Mouse (Mus musculus): ENCODE measurements around the gene Siglec1.
"Not testable (repeated sequence)": the region's sequence is repeated elsewhere in the genome, so short reads cannot be mapped to it uniquely, and the experiment has no call there.

The Siglec1 gene

GRCm38 (mm10) chr2:131086667-131087390 is at the start of gene Siglec1:
Siglec1 (minus strand) TSS chr2:131086765.
- no peak for DNase-seq

GRCm38 (mm10) chr2:131135521-131136139 is 49.1 kb upstream of the Siglec1 start:
- DNase-seq = no peak

DNA sequence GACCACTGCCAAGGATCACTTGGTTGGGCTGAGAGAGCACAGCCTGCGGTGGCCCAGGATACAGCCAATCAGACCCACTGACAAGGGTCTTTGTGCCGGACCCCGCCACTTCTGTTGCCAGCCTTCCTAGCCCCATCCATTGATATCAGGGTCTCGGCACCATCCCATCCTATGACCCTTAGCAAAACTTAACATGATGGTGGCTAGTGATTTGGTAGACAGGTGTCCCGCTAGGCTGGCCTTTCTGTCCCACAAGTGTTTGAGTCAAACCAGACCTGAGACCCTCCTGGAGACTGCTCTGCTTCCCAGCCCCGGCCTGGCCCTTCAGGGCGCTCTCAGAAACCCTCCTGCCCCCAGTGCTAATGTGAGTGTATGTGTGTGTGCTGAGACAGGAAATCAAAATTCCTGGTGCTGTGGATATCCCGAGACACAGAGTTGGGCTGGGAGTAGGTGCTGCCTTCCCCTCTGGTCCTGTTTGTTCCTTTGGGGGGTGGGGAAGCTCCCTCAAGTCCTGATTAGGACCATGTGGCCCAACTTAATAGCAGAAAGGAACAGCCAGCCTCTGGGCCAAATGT is 48.3 kb upstream of the Siglec1 start:
- no peak for DNase-seq

DNA sequence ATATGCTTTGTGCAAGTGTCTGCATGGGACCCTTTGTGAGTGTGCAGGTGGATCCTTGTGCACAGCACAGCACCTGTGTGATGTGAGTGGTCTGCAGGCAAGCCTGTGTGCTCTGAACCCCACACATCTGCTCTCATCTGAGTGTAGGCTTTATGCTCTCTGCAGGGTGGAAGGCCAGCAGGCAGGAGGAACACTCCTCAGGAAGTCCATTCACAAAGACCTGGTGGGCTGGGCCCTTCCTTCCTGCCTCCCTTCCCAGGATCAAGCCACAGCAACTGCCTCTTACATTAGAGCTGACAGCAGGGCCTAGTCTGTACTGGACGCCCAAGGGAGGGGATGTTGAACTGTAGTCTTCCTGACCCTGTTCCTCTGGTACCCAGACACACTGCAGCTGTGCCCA is 47.8 kb upstream of the Siglec1 start:
- no peak for DNase-seq

- DNase-seq = no peak
Measured at GRCm38 (mm10) chr2:131132930-131133547, 46.5 kb upstream of the Siglec1 start, which contains the start of gene Gm11037. Gm11037 (plus strand) TSS chr2:131133497.

DNA sequence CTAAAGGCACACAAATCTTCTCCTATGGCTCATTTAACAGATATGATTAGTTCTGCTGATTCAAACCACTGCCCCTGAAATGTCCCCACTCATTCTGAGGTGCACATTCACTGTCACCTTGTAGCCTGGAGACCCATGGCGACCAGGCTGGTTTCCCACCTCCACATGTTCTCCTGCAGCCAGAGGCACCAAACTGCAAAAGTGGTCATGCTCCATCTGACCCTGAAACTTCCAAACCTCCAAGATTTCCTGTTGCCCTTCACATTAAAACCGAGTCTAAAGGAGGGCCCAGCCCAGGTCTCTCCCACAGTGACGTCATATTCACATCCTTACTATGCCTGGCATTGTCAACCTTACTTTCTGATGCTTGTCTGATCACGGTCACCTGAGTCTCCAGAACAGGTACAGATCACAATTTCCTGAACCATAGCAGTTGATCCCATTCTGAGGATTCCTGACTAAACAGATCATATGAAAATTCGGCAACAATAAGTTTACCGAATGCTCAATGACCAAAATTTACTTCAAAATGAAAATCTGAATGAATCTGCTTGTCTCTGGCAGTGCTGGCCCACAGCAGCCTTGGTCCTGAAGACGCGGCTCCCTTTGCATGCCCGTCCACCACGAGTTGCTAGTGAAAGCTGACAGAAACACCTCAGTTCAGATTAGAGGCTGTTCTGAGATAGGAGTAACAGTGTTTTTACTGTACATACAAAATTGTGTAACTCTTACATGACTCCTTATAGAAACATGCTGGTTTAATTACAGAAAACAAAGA is 45.7 kb upstream of the Siglec1 start:
- no peak for DNase-seq

DNA sequence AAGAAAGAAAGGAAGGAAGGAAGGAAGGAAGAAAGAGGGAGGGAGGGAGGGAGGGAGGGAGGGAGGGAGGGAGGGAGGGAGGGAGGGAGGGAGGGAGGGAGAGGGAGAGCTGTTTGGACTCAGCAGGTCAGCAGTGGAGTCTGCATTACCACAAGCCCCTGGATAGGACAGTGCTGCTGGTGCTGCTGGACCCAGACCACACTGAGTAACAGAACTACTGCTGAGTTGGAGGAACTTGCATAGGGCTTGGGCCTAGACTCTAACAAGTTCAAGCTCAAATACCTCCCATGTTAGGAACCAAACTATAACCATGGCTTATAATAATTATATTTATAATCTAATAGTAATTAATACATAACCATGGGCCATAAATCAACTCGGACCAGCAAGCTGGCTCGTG is 44.3 kb upstream of the Siglec1 start:
- no peak for DNase-seq

- no peak for DNase-seq
Measured at GRCm38 (mm10) chr2:131129836-131130235, 43.3 kb upstream of the Siglec1 start.

GRCm38 (mm10) chr2:131128636-131129157 is 42.1 kb upstream of the Siglec1 start:
- no peak for DNase-seq

DNA sequence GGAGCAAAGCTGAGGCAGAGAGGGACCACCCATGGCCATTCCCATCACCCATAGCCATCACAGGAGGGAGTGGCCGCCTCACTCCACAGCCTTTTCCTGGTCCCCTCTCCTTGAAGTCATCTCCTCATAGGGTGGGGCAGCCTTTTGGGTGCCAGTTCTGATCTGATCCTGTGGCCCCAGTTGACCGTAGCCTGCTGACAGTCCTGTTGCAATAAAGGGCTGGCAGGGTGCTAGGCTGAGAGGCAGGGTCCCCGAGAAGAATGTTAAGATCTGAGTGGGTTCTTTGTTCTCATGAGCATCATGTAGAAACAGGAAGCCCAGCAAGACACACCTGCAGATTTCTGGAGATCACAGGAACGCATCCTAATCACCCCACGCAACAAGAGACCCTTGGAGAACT is 41.6 kb upstream of the Siglec1 start:
- no peak for DNase-seq

DNA sequence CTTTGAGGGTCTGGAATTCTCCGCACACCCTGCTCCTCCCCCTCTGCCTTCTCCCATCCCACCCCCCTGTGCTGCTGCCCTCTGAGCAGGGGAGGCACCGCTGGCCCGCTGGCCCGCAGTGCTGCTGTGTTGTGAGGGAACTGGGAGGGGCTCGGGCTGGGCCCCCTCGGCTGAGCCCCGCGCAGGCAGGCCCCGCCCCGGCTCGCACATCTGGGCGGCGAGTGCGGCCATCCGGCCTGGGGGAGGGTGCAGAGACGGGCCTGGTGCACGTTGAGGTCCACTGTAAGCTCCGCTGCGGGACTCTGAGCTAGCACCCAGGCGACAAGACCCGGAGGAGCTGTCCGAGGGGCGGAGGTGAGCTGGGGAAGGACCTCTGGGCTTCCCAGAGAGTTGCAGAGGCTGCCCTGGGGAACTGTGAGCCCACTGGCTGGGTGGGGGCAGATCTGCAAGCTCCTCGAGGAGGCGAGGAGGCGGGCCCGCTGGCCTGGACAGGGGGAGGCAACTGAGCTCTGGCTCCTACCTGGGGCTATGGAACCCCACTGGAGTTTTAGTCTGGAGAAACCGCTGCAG is 40.7 kb upstream of the Siglec1 start, which contains the start of gene Hspa12b:
Gene Hspa12b (plus strand): TSS at position 120 of the 570 bp plus-strand sequence.
- no peak for DNase-seq

DNA sequence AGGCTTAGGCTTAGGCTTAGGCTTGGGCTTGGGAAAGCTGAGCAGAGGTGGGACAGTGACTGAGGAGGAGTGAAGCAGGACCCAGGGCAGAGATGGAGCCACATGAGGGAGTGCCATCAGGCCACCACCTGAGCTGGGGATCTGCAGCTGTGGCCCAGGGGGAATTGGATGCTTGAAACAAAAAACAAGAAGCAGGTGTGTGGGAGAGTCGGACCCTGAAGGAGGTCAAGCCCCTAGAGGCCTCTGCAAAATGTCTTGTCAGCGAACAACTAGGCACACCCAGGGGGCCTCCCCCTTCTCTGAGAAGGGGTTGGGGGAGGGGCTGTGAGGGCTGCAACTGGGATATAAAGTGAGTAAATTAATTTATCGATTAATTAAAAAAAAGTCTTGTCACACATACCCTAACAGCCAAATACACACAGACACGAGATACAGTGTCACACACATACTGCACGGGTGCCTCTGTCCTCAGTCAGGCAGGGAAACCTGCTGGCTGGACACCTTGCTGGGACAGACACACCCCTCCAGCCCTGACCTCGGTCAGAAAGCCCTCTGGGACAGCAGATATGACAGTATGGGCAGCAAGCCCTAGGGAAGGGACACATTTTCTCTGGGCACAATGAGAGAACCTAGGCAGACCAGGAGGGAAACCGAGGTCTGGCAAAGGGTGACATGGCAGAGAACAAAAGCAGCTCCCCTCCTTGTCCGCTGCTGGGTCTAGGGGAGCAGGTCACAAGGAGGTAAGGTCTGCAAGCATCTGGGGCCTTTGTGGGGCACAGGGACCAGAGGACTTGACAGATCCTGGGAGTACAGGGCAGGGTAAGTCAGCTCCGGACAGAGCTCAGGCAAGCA is 39.6 kb upstream of the Siglec1 start:
- no peak for DNase-seq

DNA sequence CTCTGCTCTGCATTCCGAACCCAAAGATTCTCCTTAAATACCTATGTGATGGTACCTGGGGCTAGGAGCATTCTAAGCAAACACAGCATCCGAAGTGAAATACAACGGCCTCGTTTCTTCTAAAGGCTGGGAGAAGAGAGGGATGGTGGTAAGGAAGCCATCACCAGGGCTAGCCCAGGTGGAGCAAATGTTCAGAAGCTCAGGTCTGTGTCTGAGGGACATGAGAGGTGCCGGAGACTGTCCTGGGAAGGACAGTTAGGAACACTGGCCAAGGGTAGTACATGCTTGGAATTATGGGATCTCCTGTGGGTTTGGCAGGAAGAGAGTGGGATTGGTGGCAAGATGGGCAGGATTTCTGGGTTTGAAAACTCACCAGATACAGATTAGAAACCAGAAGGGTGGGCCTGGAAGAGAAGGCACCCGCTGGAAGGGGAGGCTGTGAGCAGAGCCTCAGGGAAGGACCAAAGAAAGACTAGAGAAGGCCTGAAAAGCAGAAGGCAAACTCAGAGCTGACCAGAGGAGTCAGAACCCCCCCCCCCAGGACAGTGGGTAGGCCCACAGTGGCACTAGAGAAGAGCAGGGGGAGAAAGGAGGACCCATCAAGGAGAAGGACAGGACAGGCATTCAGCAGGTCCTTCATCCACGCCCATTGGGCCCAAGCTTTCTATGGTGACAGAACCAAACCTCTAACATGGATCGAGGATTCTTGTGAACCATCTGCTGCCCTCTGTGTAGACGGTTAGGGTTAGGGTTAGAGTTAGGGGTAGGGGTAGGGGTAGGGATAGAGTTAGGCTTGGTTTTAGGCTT is 38.8 kb upstream of the Siglec1 start:
- no peak for DNase-seq

DNA sequence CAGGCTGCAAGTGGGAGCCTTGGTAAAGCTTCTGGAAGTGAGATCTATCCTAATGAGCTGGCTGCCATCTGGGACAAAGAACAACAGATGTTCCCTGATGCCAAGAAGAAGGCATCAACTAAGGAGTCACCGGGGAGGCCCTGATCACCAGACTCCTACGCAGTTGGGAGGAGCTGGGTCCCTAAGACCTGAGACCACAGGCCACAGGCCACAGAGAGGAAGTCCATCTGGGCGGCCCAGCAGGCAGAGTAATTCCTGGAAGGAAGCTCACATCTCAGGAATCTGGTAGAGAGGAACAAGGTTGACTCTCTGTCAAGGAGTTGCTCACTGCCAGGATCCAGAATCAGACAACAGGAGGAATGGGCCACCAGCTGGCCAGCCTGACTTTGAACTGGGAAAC is 37.6 kb upstream of the Siglec1 start:
- DNase-seq = no peak

DNA sequence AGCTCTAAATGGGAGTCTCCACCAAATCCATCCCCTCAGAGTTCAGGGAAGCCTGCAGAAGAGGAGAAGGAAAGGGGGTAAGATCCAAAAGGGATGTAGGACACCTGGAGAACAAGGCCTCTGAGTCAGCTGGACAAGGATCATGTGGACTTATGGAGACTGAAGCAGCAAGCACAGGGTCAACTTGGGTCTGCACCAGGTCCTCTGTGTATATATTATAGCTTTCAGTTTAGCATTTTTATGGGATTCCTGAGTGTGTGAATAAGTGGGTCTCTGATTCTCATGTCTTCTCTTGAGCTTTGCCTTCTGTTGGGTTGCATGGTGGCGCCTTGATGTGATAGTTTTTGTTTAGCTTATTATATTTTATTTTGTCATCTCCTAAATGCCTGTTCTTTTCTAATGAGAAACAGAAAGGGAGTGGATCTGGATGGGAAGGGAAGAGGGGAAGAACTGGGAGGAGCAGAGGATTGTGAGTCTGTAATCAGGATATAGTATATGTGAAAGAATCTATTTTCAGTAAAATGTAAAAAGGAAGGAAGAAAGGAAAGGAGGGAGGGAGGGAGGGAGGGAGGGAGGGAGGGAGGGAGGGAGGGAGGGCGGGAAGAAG is 32.5 kb upstream of the Siglec1 start:
- no peak for DNase-seq

DNA sequence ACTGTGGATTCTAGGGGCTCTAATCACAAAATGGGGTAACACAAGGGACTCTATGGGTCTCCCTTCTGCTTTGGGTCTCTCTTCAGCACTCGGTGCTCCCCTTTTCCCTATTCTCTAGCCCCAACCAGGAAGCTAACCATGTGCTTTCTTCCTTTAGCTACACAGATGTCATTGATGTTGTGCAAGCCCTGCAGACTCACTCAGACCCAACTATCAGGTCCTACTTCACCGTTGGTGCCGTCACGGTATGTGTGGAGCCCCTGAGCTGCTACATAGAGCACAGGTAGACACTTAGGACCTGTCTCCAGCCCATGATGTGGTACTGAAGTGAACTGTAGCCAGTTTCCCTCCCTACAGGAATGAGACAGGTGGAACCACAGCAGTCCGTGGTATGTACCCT is 19.4 kb upstream of the Siglec1 start:
- no peak for DNase-seq

DNA sequence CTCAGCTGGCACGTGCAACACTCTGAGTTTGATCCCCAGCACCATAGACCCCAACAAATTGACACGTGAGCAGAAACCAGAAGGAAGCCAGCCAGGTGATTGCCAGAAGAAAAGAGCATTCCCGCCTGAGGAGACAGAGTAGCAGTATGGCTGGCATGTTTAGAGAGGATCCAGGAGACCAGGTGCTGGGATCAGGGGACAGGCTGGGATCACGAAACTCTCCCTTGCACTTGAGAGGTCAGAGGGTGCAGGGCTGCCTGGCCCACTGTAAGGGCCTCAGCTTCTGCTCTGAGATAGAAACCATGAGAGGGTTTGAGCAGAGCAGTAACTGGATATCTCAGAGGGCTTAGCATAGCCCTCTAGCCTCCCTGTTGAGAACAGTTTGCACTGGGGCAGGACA is 18.5 kb upstream of the Siglec1 start:
- not testable (repeated sequence) for DNase-seq

GRCm38 (mm10) chr2:131104021-131104420 is 17.5 kb upstream of the Siglec1 start:
- DNase-seq = no peak

GRCm38 (mm10) chr2:131101530-131101929 is 15.0 kb upstream of the Siglec1 start:
- DNase-seq = no peak

GRCm38 (mm10) chr2:131097087-131097486 is 10.5 kb upstream of the Siglec1 start:
- no peak for DNase-seq
